Mouse (Mus musculus): ENCODE data around the gene Slco2a1. TPM values are rescaled to one million over a fixed set of nuclear protein-coding genes. Genes with fewer than 3 reads are reported as not detected.
A peak's percentile ranks its signal among the peaks of the same experiment; 100 is the strongest.
"Not testable (repeated sequence)": the region's sequence is repeated elsewhere in the genome, so short reads cannot be mapped to it uniquely, and the experiment has no call there.

The Slco2a1 gene
- total RNA-seq, 2 experiments from 2014 or later: 4.2 to 7.0 TPM

DNA sequence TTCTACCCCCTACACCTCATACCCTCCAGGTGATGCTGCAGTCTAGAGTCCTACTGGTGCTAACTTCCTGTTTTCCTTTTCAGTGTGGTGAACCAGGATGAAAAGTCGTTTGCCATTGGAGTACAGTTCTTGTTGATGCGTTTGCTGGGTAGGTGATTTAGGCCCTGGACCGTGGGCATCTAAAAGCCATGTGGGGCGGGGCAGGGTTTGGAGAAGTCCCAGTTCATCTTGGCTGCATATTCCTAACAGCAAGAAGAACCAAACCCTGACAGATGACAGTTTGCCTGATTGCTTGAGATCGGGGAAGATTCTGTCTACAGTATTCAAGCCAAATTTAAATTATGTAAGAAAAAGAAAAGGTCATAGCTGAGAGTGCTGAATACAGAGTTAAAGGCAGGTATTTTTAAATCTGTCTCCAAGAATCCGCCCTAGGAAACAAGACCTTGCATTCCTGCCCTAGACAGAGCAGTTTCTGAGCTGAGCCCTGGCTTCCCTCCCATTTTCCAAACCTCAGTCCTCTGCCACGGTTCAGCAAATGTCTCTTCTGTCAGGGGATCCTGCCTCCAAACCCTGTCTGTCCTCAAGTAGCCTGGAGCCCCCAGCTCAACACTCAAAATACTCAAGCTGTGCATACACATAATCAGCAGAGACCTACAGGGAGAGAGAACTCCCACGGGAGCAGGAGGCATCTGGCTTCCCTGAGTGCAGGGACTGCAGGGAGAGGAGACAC is 93.9 kb downstream of the Slco2a1 start:
- no peak for DNase-seq (ENCODE audit: low spot score in 2 of 2)

DNA sequence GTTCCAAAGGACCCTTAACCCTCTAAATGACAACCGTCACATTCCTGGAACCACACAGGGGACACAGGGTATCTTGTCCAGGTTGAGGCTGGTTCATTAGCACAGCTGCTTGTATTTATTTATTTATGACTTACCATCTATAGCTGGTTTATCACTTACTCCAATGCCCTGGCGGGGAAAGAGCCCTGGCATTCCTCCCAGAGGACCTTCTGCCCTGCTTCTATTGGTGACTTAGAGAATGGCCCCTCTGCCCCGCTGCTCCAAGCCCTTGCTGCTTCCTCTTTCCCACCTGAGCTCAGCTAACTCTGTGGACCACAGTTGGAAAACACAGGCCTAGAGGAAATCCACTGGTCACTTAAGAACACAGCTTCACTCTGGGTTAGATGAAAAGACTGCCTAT is 94.9 kb downstream of the Slco2a1 start:
- DNase-seq (ENCODE audit: low spot score in 2 of 2): no peak

DNA sequence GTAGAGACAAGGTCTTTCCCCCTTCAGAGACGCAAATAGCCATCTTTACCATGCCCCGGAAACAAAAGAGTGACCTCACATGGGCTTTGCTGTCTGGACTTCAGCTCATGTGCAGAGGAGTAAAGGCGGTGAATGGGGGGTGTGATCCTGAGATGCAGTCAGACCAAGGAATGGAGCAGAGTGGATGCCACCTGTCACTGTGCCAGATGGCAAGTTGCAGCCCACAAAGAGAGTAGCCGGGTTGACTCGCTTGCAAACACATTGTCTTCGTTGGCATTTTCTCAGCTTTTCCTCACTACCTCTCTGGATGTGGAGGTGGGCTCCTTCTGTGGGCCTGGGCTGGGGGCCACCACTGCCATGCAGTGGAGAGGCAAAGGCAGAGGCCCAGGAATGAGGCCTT is 98.2 kb downstream of the Slco2a1 start:
- peak in 1 of 2 experiments; percentile 29 for DNase-seq (ENCODE audit: low spot score in 2 of 2)

DNA sequence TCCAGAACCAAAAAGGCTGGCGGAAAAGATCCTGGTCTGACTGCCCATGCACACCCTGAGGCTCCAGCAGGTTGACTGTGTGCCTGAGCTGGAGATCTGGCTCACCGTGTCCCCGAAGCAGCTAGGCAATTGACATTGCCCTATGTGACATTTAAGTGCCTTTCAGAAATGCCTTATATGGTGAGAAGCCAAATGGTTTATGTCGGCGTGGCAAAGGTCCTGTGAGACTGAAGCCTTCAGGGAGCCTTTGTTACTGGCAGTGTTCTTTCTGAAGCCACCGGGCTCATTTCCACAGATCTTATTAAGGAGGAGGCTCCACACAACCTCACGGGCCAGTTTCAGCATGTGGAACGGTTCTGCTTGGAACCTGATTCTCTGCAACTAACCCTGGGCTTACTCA is 98.8 kb downstream of the Slco2a1 start:
- DNase-seq (ENCODE audit: low spot score in 2 of 2): peak in 1 of 2 experiments; percentile 9

DNA sequence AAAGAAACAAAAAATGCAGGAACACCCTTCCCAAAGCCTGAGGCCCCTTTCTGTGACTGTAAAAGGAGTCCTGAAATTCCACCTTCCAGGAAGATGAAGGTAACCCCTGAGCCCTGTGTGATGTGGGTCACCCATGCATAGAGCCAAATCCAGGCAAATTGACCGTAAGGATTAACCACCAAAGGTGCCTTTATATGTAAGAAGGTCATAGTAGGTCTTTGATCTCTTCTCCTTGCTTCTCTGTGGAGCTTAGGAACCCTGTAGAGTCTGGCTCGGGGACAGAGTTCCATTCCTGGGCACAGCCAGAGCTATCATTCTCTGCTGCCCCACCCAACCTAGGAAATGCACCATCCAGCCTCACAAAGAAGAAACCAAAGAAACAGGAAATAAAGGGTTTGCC is 100.1 kb downstream of the Slco2a1 start:
- DNase-seq (ENCODE audit: low spot score in 2 of 2): no peak

DNA sequence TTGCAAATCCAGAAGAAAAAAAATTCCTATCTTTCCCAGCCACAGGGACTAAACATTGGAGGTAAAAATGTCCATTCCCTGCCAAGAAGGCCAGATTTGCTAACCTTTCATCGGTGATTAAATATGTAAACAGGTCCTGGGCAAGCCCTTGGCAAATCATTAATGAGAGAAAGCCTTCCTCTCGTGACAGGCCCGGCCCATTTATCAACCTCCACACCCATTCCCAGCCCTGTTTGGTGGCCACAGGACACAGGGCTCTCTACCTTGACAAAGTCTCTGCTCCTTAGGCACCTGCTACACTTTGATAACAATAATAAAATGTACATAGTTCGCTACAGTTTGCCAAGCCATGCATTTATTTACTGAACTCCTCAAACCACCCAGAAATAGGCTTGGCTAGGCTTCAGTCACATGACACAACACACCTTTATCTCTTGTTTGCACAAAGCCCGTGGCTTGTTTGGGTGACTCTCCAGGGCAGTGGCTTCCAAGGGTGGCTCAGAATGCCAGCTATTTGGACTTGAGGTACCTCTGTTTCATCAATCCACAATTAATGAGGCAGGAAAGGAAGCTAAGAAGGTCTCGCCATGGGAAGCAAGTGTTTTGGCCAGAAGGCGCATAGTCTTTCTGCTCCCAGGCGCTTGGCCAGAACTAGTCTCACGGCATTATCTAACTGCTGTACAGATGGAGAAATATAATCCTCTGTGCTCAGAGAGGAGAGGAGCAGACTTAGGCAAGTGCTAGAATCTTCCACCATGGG is 101.8 kb downstream of the Slco2a1 start:
- DNase-seq (ENCODE audit: low spot score in 2 of 2): peak in 1 of 2 experiments; percentile 16

DNA sequence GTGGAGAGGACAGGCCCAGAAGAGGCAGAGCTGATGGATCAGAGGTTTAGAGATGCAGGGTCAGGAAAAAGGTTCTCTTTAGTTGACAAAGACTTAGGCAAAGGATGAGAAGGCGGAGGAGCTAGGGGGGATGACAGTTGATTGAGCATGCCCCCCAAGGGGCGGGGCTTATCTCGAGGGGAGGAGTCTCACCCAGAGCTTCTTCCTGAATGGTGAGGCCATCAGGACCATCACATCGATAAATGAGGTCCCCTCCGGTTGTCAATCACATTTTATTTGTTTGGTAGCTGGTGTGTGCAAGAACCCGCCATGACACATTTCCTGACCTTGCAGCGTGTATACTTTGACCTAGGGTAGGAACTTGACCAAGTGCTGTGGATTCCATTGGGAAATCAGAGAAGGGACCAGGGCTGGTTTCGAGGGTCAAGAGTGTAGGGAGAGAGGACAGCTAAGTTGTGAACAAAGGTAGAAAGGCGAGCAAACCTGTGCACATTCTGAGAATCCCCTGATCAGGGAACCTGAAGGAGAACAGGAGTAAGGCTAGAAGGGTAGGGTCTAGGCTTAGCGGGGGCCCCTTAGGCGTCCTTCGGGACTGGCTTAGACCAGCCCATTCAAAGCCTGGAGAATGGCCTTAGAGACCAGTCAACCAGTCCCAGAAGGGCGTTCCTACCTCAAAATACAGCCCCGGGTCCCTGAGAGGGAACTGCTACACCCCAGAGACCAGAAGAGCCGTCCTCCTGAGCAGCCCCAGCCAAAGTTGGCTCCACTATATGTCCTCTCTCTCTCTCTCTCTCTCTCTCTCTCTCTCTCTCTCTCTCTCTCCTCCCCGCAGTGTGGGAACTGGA is 102.7 kb downstream of the Slco2a1 start:
- no peak for DNase-seq (ENCODE audit: low spot score in 2 of 2)

DNA sequence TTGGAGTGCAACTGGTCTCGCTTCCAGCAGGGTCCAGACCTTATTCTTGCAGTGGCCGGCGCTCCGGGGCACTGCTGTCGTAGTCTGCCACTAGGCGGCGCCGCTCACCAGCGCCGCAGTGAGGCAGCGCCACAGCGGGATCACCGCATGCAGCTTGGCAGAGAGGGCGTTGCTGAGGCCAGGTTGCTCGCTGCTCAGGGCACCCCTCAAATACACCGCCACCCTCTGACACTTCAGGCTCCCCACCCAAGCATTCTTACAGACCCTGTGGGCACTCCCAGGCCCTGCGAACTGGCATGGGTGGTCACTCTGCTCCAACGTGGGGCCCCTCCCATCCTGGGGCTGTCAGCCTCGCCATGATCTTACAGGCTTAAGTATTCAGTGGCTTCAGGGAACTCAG is 103.7 kb downstream of the Slco2a1 start:
- DNase-seq (ENCODE audit: low spot score in 2 of 2): peak; percentile 79 to 88

DNA sequence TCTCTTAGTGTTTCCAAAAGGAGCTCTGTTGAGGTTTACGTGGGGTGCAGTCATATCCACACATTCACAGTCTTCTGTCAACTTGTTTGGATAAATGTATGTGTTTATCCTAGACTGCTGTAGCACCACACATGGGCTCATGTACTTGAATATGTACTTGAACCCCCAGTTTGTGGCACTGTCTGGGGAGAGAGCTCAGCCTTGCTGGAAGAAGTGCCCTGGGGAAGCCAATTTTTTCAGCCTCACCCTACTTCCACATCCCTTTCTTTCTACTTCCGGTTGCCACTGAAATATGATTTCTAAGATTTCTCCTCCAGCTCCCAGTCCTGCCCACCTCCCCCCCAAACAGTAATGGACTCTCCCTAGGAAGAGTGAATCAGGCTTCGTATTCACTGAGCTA is 105.2 kb downstream of the Slco2a1 start:
- DNase-seq (ENCODE audit: low spot score in 2 of 2): peak in 1 of 2 experiments; percentile 5

DNA sequence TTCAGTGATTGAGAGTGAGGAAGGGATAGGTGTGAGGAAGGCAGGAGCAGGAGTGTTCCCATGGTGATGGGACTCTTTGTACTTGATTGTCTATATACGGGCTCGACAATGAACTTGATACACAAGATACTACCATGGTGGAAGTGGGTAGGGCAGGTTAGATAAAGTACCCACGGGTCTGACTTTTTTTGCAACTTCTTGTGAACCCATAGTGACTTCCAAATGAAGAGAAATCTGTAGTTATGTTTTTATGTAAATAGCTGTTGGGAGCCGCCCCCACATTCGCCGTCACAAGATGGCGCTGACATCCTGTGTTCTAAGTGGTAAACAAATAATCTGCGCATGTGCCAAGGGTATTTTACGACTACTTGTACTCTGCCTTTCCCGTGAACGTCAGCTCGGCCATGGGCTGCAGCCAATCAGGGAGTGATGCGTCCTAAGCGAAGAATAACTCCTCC is 119.9 kb downstream of the Slco2a1 start:
- not testable (repeated sequence) for DNase-seq (ENCODE audit: low spot score in 2 of 2)

DNA sequence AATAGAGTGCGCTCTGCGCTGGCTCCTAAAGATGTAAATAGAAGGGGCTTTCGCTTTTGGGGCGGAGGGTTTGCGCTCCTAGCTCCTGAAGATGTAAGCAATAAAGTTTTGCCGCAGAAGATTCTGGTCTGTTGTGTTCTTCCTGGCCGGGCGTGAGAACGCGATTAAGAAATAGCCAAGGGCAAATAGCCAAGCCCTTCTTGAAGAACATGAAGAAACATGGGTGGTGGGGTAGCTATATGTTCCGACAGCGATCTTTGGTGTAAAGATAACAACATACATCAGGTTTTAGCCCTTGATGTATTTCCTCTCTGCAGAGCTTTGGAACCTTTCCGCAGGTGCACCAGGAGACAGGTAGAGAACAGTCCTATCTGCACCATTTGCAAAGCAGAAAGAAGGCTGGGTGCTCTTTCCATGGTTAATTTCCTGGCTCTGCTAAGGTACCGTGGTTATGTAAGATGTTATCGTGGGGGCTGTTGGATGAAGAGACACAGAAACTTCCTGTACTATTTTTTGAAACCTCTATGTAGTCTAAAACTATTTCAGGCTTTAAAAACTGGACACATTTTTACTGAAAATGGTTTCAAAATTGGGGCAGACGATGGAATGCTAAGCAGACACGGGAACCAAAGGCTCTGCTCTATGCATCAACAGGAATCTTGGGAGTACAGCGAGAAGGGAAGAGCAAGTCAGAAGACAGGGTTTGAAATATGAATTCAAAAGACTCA is 120.6 kb downstream of the Slco2a1 start:
- DNase-seq (ENCODE audit: low spot score in 2 of 2): no peak

DNA sequence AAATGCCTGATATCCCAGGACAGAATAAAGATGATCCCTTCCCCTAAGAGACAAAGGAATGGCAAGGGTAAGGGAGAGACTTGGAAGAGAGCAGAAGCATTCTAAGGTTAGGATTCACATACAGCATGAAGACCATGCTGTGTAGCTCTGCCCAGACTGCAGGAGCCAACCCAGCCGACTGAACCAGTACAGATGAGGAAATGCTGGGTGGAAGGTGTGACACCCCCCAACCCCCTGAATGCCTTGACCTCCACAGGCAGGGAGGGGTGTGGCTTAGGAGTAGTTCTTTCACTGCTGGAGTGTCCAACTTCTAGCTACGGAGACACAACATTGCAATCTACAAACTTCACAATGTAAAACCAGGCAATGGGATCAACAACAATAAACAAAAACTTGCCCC is 121.4 kb downstream of the Slco2a1 start:
- no peak for DNase-seq (ENCODE audit: low spot score in 2 of 2)

DNA sequence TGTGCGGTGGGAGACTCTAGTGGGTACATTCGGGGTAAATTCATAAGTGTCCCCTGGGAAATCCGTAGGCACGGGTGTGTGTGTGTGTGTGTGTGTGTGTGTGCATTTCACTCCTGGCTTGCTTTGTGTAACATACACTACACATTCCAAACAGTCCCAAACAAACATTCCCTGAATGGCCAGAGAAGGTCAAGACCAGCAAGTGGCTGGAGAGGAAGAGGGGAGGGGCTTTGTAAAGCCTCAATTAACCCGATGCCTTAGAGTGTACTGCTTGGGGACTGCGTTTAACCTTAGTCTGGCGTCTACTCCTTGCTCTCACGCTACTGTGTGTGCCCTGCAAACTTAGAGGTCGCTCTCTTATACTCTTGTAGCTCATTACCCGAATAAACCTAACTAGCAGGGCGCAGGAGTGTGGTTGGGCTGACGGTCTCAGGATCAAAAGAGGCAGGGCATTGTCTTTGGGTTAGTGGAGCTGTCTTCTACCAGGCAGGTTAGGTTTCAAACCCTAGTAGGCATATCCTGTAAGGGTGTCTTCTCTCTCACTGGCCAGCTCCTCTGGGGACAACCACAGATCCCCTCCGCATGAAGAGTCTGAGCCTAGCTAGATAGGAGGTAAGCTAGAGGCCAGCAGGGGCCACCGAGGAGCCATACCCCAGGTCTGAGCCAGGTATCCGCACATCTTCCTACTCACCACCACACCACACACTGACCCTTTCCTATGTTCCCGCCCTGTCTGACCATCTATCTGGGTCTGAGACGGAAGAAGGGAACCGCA is 122.4 kb downstream of the Slco2a1 start:
- no peak for DNase-seq (ENCODE audit: low spot score in 2 of 2)

DNA sequence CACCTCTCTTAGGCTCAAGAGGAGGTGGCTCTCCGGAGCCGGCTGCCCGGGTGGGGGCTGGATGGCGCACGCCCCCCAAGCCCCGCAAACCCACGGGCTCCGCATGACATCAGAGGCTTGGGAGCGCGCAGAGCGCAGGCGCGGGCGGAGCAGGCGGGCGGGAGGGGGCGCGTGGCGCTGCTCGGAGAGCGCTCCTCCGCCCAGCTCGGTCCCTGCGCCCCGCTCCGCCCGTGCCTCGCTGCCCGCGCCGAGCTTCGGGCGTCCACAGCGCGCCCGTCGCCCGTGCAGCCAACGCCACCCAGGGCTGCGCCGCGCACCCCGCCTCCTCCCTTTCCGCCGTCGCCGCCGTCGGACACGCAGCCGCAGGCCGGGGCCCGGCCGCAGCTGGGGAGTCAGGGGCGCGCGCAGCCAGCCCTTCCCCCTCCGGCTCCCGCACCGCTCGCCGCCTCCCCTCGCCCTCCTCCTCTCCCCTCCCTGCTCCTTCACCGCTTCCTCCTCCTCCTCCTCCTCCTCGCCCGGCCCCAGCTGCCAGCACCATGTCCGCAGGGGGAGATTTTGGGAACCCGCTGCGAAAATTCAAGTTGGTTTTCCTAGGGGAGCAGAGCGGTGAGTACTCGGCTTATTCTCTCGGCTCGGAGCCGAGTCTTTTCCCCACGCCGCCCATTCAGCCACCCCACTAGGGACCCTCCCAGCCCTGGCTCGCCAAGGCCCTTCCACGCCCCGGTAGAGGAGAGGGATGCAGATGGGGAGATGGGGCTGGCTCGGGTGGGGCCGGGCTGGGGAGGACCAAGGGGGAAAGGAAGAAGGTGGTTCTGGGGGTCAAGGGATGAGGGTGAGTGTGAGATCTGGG is 123.3 kb downstream of the Slco2a1 start, which contains the start of gene Rab6b:
Gene Rab6b (plus strand): TSS at position 167 of the 850 bp plus-strand sequence.
- peak; percentile 77 to 87 for DNase-seq (ENCODE audit: low spot score in 2 of 2)

DNA sequence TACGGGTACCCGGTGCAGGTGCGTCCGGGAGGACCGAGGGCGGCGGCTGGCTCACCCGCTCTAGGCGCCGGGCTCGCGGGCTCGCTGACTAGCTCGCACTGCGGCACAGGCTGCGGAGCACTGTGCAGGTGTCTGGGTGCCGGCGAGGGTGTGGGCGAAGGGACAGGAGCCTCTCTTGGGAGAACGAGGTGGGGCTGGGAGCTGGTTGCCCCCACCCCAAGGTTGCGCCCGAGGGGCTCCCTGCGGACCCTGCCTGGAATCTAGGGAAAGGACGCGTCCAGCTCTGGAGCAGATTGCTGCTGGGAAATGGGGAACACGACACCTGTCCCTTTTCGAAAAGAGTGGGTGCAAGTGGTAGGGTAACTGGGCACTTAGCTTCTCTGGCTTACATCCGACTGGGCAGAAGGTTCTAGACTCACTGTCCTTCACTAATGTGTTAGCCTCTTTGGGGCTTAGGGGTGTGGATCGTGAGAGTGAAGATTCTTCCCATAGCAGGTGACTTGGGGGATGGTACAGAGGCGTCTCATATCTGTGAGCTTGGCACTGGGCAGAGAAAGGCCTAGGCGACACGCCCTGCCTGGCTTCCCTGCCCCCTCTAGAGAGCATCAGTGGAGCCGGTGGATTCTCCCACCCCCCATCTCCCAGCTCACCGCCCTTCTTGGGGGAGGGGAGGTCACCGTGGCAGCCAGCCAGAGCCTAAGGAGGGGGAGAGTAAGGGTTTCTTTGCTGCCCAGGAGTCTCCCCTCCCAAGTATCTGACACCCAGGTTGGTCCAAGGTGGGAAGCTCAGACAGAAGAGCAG is 124.2 kb downstream of the Slco2a1 start:
- peak; percentile 51 to 63 for DNase-seq (ENCODE audit: low spot score in 2 of 2)

DNA sequence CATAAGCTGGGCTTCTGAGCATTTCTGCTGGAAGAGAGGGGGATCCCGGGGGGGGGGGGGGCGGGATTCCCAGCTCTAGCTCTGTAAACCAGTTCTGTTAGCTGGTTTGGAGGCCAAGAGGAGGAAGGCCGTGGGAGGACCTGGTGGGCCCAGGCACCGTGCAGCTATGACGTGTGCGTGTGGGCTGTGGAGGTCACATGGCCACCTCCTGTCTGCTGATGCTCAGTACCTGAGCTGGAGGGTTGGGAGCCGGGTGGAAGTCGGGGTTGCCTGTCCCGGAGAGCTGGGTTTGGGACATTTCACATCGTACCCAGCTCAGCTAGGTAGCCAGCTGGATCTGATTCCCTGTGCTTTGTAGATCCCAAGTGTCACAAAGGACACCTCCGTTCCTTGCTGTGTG is 124.8 kb downstream of the Slco2a1 start:
- DNase-seq (ENCODE audit: low spot score in 2 of 2): no peak

DNA sequence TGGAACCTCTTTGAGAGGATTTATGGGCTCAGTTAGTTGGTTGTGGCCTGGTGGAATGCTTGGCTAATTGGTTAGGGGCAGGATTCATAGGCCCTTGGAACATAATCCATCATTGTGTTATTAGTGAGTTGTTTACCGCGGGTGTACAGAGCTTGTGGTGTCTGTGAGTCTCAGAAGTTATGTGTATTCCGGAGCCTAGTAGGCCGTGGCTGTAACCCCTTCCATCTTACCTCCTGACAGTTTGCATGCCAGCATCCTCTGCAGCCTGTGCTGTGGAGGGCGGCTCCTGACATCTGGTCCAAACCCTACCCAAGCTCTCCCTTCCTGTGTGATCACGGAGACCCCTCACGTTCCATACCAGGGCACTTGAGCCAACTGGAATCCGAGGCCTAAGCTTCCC is 125.8 kb downstream of the Slco2a1 start:
- DNase-seq (ENCODE audit: low spot score in 2 of 2): no peak

DNA sequence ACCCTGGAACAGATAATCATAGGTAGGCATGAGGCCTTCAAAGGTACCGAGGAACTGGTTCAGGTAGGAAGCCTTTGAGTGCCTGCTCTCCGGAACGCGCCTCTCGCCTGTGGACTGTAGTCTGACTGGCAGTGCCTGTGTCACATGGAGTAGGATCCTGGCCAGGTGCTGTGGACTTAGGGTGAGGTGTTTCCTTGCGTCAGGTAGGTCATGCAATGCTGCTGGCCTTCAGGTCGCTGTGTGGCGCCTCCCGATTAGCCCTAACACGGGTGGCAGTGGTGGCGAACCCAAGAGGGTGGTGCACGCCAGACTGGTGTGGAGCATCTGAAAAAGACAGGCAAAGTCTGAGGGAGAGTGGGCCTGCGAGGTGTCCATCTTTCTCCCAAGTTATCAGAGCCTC is 126.4 kb downstream of the Slco2a1 start:
- no peak for DNase-seq (ENCODE audit: low spot score in 2 of 2)
